Mouse (Mus musculus): ENCODE measurements around the gene Stambpl1. TPM values are rescaled to one million over a fixed set of nuclear protein-coding genes. Genes with fewer than 3 reads are reported as not detected.

Stambpl1 gene
- 2.6 and 5.1 TPM in 2 replicates for total RNA-seq (2012; rRNA removed)

GRCm38 (mm10) chr19:34192008-34192963 lies at the start of gene Stambpl1:
Gene Stambpl1, plus strand, starts transcription at chr19:34192229.
- peaks cover 6 to 8% of the 10 kb centered on the region in 2 experiments for H3K4me1 ChIP-seq (ENCODE audit: control insufficient read depth in 2 of 2, insufficient read depth in 2 of 2, low read length in 2 of 2, poor library complexity in 1 of 2)
- H3K4me3 ChIP-seq (ENCODE audit: insufficient read depth in 1 of 2, low read depth in 1 of 2, low read length in 2 of 2, poor library complexity in 1 of 2, severe bottlenecking in 1 of 2), result peak within 1 kb of the TSS; percentile 68 to 91
- H3K27ac ChIP-seq (ENCODE audit: insufficient read depth, low read depth, low read length, poor library complexity, severe bottlenecking), result no peak within 1 kb of the TSS
- in situ Hi-C loops (cut with MboI; ENCODE audit: low sequenced_read_pairs in 2 of 2, unreplicated experiment in 2 of 2), result no loop called here
- no peaks in the 10 kb centered on the region for H3K36me3 ChIP-seq (ENCODE audit: control insufficient read depth, insufficient read depth, low read length, poor library complexity, severe bottlenecking)
- peak within 1 kb of the TSS; percentile 78 for H3K9ac ChIP-seq (ENCODE audit: insufficient read depth, low read depth, low read length, poor library complexity, severe bottlenecking)
- DNase-seq (ENCODE audit: low read depth, low spot score), result no peak
- no peak for TF ChIP-seq ZC3H11A (IDR thresholded peaks at IDR 0.05; ENCODE audit: borderline replicate concordance, low read depth, low read length)
- no peak for TF ChIP-seq HCFC1 (IDR thresholded peaks at IDR 0.05; ENCODE audit: borderline replicate concordance, insufficient read depth, low read length)
- no peak for TF ChIP-seq CHD2 (IDR thresholded peaks at IDR 0.05; ENCODE audit: low read depth, low read length)
- no peak for TF ChIP-seq MAFK (IDR thresholded peaks at IDR 0.05; ENCODE audit: insufficient read depth, low read depth, low read length)
- TF ChIP-seq ZNF384 (IDR thresholded peaks at IDR 0.05; ENCODE audit: low read depth, low read length), result no peak
- no peaks in the 10 kb centered on the region for H3K9me3 ChIP-seq (ENCODE audit: control insufficient read depth, insufficient read depth, low read depth, low read length)

GRCm38 (mm10) chr19:34148421-34148820 lies 43.6 kb upstream of the Stambpl1 start:
- in situ Hi-C loops (cut with MboI; ENCODE audit: low sequenced_read_pairs in 2 of 2, unreplicated experiment in 2 of 2), result no loop called here
- DNase-seq (ENCODE audit: low read depth, low spot score), result no peak
- H3K27ac ChIP-seq (ENCODE audit: insufficient read depth, low read depth, low read length, poor library complexity, severe bottlenecking), result no peak overlapping the region
- TF ChIP-seq CHD2 (IDR thresholded peaks at IDR 0.05; ENCODE audit: low read depth, low read length) (no peak), ZC3H11A (IDR thresholded peaks at IDR 0.05; ENCODE audit: borderline replicate concordance, low read depth, low read length) (no peak), MAFK (IDR thresholded peaks at IDR 0.05; ENCODE audit: insufficient read depth, low read depth, low read length) (no peak)
- no peaks in the 10 kb centered on the region for H3K9me3 ChIP-seq (ENCODE audit: control insufficient read depth, insufficient read depth, low read depth, low read length)
- H3K9ac ChIP-seq (ENCODE audit: insufficient read depth, low read depth, low read length, poor library complexity, severe bottlenecking), result no peak overlapping the region
- H3K4me1 ChIP-seq (ENCODE audit: control insufficient read depth in 2 of 2, insufficient read depth in 2 of 2, low read length in 2 of 2, poor library complexity in 1 of 2), result no peaks in the 10 kb centered on the region
- no peaks in the 10 kb centered on the region for H3K36me3 ChIP-seq (ENCODE audit: control insufficient read depth, insufficient read depth, low read length, poor library complexity, severe bottlenecking)
- H3K4me3 ChIP-seq (ENCODE audit: insufficient read depth in 1 of 2, low read depth in 1 of 2, low read length in 2 of 2, poor library complexity in 1 of 2, severe bottlenecking in 1 of 2), result no peak overlapping the region

DNA sequence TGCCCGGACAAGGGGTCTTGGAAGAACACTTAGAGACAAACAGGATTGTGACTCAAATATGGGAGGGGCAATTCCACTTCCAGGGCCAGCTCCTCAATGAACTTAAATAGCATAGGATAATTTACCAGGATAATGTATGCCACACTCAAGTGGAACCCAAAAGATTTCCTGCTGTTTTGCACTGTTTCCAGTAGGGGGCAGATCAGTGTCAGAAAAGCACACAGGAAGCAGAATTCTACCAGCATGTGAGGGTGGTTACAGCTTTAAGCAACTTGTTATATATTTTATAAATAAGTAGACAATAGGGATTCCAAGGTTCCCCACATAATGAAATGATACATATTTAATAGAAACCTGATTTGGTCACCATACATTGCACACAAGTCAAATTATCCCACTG lies 40.1 kb upstream of the Stambpl1 start:
- no peaks in the 10 kb centered on the region for H3K9me3 ChIP-seq (ENCODE audit: control insufficient read depth, insufficient read depth, low read depth, low read length)
- no peak for DNase-seq (ENCODE audit: low read depth, low spot score)
- H3K27ac ChIP-seq (ENCODE audit: insufficient read depth, low read depth, low read length, poor library complexity, severe bottlenecking), result no peak overlapping the region
- no peaks in the 10 kb centered on the region for H3K36me3 ChIP-seq (ENCODE audit: control insufficient read depth, insufficient read depth, low read length, poor library complexity, severe bottlenecking)
- TF ChIP-seq HCFC1 (IDR thresholded peaks at IDR 0.05; ENCODE audit: borderline replicate concordance, insufficient read depth, low read length) (no peak), ZNF384 (IDR thresholded peaks at IDR 0.05; ENCODE audit: low read depth, low read length) (no peak), MAFK (IDR thresholded peaks at IDR 0.05; ENCODE audit: insufficient read depth, low read depth, low read length) (no peak), ZC3H11A (IDR thresholded peaks at IDR 0.05; ENCODE audit: borderline replicate concordance, low read depth, low read length) (no peak), CHD2 (IDR thresholded peaks at IDR 0.05; ENCODE audit: low read depth, low read length) (no peak)
- in situ Hi-C loops (cut with MboI; ENCODE audit: low sequenced_read_pairs in 2 of 2, unreplicated experiment in 2 of 2), result no loop called here
- H3K4me1 ChIP-seq (ENCODE audit: control insufficient read depth in 2 of 2, insufficient read depth in 2 of 2, low read length in 2 of 2, poor library complexity in 1 of 2), result no peaks in the 10 kb centered on the region
- no peak overlapping the region for H3K4me3 ChIP-seq (ENCODE audit: insufficient read depth in 1 of 2, low read depth in 1 of 2, low read length in 2 of 2, poor library complexity in 1 of 2, severe bottlenecking in 1 of 2)
- H3K9ac ChIP-seq (ENCODE audit: insufficient read depth, low read depth, low read length, poor library complexity, severe bottlenecking), result no peak overlapping the region

DNA sequence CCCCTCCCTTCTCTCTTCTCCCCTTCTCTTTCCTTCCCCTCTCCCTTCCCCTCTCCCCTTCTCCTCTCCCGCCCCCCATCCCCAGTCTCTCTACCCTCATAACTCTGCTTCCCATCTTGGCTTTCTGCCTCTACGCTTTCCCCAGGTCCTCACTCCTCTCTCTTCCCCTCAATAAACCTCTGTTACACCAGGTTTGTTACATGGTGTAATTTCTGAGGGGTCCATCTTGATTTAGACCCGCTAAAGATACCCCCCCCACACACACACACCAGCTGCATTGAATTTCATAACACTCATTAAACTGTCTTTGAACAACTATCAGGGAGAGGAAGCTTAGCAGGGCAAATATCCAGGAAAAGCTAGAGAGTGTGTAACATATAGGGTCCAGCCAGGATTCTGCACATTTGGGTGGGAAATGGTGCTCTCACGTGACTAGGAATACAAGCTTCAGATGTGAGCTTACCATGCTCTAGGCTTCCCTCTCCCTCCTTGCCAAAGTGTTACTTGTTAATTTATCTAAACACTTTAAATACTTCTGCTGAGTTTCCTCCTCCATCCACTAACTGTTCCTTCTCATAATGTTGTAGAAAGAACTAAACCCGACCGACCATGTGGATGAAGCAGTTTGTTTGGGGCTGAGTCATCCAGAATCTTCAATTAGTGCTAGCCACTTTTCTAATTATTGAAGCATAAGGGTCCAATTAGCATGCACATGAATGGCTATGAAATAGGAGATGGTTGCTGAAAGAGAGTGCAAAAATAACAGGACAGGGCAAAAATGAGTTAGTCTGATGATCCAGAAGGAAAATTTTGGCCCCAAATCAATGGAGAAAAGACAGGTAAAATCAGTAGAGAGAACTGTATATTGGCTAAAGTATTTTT lies 38.5 kb upstream of the Stambpl1 start:
- Histone ChIP-seq H3K4me1 (ENCODE audit: control insufficient read depth in 2 of 2, insufficient read depth in 2 of 2, low read length in 2 of 2, poor library complexity in 1 of 2) (no peaks in the 10 kb centered on the region), H3K4me3 (ENCODE audit: insufficient read depth in 1 of 2, low read depth in 1 of 2, low read length in 2 of 2, poor library complexity in 1 of 2, severe bottlenecking in 1 of 2) (no peak overlapping the region), H3K36me3 (ENCODE audit: control insufficient read depth, insufficient read depth, low read length, poor library complexity, severe bottlenecking) (no peaks in the 10 kb centered on the region), H3K9me3 (ENCODE audit: control insufficient read depth, insufficient read depth, low read depth, low read length) (no peaks in the 10 kb centered on the region), H3K27ac (ENCODE audit: insufficient read depth, low read depth, low read length, poor library complexity, severe bottlenecking) (no peak overlapping the region), H3K9ac (ENCODE audit: insufficient read depth, low read depth, low read length, poor library complexity, severe bottlenecking) (no peak overlapping the region)
- no peak for DNase-seq (ENCODE audit: low read depth, low spot score)
- TF ChIP-seq ZC3H11A (IDR thresholded peaks at IDR 0.05; ENCODE audit: borderline replicate concordance, low read depth, low read length) (no peak), CHD2 (IDR thresholded peaks at IDR 0.05; ENCODE audit: low read depth, low read length) (no peak), ZNF384 (IDR thresholded peaks at IDR 0.05; ENCODE audit: low read depth, low read length) (no peak), MAFK (IDR thresholded peaks at IDR 0.05; ENCODE audit: insufficient read depth, low read depth, low read length) (no peak), HCFC1 (IDR thresholded peaks at IDR 0.05; ENCODE audit: borderline replicate concordance, insufficient read depth, low read length) (no peak)
- in situ Hi-C loops (cut with MboI; ENCODE audit: low sequenced_read_pairs in 2 of 2, unreplicated experiment in 2 of 2), result no loop called here

Measured in ES-E14 (cell line).